Comparison of ENCODE assay signal across 21 mouse cellular contexts in the genomic region with DNA sequence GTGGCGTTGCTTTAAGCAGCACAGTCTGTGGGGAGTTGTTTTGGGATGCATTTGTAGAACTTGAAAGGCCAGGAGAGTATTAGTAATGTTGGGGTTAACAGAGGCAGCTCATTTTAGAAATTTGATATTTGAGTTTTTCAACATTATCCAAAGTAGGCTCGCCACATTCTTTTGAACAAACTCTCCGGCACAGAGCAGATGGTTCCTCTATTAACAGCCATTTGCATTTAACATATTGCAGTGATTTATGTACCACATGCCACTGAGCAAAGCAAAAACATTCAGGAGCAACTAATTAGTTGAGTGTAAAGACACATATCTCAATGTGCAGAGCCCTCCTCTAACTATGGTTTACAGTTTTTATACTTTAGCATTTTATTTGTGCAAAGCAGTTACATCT.
DNase-seq lines count a peak whose midpoint lies in the region; ATAC-seq and TF ChIP-seq lines count a peak whose summit lies in the region.
"Had no signal": no experiment of that assay in that cellular context is flagged by ENCODE, and none has a peak within 500 bp of the region (broad histone marks: within the 10 kb centered on the region; RNA-seq: fewer than 3 reads in every experiment).

No protein-coding gene starts in this region.

- no peak overlapping the region for H3K4me3 ChIP-seq in forebrain, embryonic 13.5 days
- no peak overlapping the region for H3K4me3 ChIP-seq in forebrain, embryonic 10.5 days
- H3K4me3 ChIP-seq in midbrain, embryonic 15.5 days: no peak overlapping the region
- no peak overlapping the region for H3K4me3 ChIP-seq in midbrain, postnatal 0 days (ENCODE audit: low read depth, low read length)
- no peak overlapping the region for H3K4me3 ChIP-seq in layer of hippocampus, adult 2 months
- H3K4me3 ChIP-seq: embryonic facial prominence, embryonic 12.5 days; erythroblast, embryonic 14.5 days; limb, embryonic 15.5 days; liver, embryonic 15.5 days had no signal

- no peaks in the 10 kb centered on the region for H3K27me3 ChIP-seq in forebrain, embryonic 13.5 days
- peaks cover 27% of the 10 kb centered on the region for H3K27me3 ChIP-seq in forebrain, embryonic 10.5 days (ENCODE audit: poor library complexity, severe bottlenecking)
- H3K27me3 ChIP-seq in midbrain, embryonic 15.5 days (replicated peaks): no peaks in the 10 kb centered on the region
- H3K27me3 ChIP-seq in midbrain, postnatal 0 days (ENCODE audit: insufficient read depth, low read length): no peaks in the 10 kb centered on the region
- H3K27me3 ChIP-seq: embryonic facial prominence, embryonic 12.5 days; limb, embryonic 15.5 days; liver, embryonic 15.5 days had no signal

- no peak for DNase-seq in forebrain, embryonic 10.5 days (ENCODE audit: extremely low spot score, low spot score)
- DNase-seq in midbrain, postnatal 0 days (ENCODE audit: low spot score): no peak
- DNase-seq in layer of hippocampus, adult 2 months (ENCODE audit: low spot score in 2 of 2): peak; percentile 44 to 78
- no peak for DNase-seq in gastrocnemius, postnatal 14 days
- no peak for DNase-seq in yolk sac, embryonic 10.5 days (ENCODE audit: low spot score)
- no peak for DNase-seq in gastrocnemius, postnatal 4 days (ENCODE audit: low spot score in 2 of 2)
- DNase-seq: adrenal gland, postnatal 36 days; cerebellum, adult 8-10 months; gastrocnemius, postnatal 36 days; kidney, adult 2 months; kidney, postnatal 25 days; right cerebral cortex, postnatal 14 days; thymus, postnatal 4 days had no signal

- H3K36me3 ChIP-seq in forebrain, embryonic 13.5 days (ENCODE audit: poor library complexity, severe bottlenecking): no peaks in the 10 kb centered on the region
- H3K36me3 ChIP-seq in forebrain, embryonic 10.5 days (replicated peaks): no peaks in the 10 kb centered on the region
- H3K36me3 ChIP-seq in midbrain, embryonic 15.5 days (replicated peaks): no peaks in the 10 kb centered on the region
- no peaks in the 10 kb centered on the region for H3K36me3 ChIP-seq in midbrain, postnatal 0 days (ENCODE audit: insufficient read depth, low read length)
- H3K36me3 ChIP-seq: embryonic facial prominence, embryonic 12.5 days; G1E; limb, embryonic 15.5 days; liver, embryonic 15.5 days had no signal

- ATAC-seq in forebrain, embryonic 13.5 days: peak; percentile 84
- ATAC-seq in midbrain, embryonic 15.5 days (replicated peaks): no peak
- no peak for ATAC-seq in midbrain, postnatal 0 days (ENCODE audit: low FRiP score)
- ATAC-seq: inflammation-experienced regulatory T-cells, adult 6 months had no signal

- WGBS in forebrain, embryonic 13.5 days: 54% methylated on average over 3 of the region's 3 CpGs
- WGBS in forebrain, embryonic 10.5 days: 79% methylated on average over 3 of the region's 3 CpGs
- 66% methylated on average over 3 of the region's 3 CpGs for WGBS in midbrain, embryonic 15.5 days
- 75% methylated on average over 3 of the region's 3 CpGs for WGBS in midbrain, postnatal 0 days

- peak overlapping the region; percentile 35; the same call in 1 of the 2 replicates for H3K27ac ChIP-seq in forebrain, embryonic 13.5 days
- no peak overlapping the region for H3K27ac ChIP-seq in forebrain, embryonic 10.5 days
- peak overlapping the region; percentile 57 for H3K27ac ChIP-seq in midbrain, embryonic 15.5 days
- H3K27ac ChIP-seq in midbrain, postnatal 0 days (ENCODE audit: low read depth, low read length): no peak overlapping the region
- H3K27ac ChIP-seq in layer of hippocampus, adult 2 months: peak overlapping the region; percentile 78
- H3K27ac ChIP-seq: embryonic facial prominence, embryonic 12.5 days; limb, embryonic 15.5 days; liver, embryonic 15.5 days had no signal

- H3K9me3 ChIP-seq in forebrain, embryonic 13.5 days (replicated peaks): no peaks in the 10 kb centered on the region
- no peaks in the 10 kb centered on the region for H3K9me3 ChIP-seq in forebrain, embryonic 10.5 days
- H3K9me3 ChIP-seq in midbrain, embryonic 15.5 days: no peaks in the 10 kb centered on the region
- H3K9me3 ChIP-seq in midbrain, postnatal 0 days (ENCODE audit: low read length): no peaks in the 10 kb centered on the region
- H3K9me3 ChIP-seq: embryonic facial prominence, embryonic 12.5 days; limb, embryonic 15.5 days; liver, embryonic 15.5 days had no signal

- peaks cover 15% of the 10 kb centered on the region; the same call in 1 of the 2 replicates for H3K4me1 ChIP-seq in forebrain, embryonic 13.5 days
- peaks cover 16% of the 10 kb centered on the region for H3K4me1 ChIP-seq in forebrain, embryonic 10.5 days
- H3K4me1 ChIP-seq in midbrain, embryonic 15.5 days: peaks cover 18% of the 10 kb centered on the region
- no peaks in the 10 kb centered on the region; the same call in 1 of the 2 replicates for H3K4me1 ChIP-seq in midbrain, postnatal 0 days (ENCODE audit: insufficient read depth, low read length)
- H3K4me1 ChIP-seq: liver, embryonic 15.5 days had no signal

- H3K9ac ChIP-seq in forebrain, embryonic 13.5 days: no peak overlapping the region
- no peak overlapping the region for H3K9ac ChIP-seq in midbrain, embryonic 15.5 days
- no peak overlapping the region for H3K9ac ChIP-seq in midbrain, postnatal 0 days (replicated peaks; ENCODE audit: low read length, poor library complexity, severe bottlenecking)
- H3K9ac ChIP-seq: embryonic facial prominence, embryonic 12.5 days; limb, embryonic 15.5 days; liver, embryonic 15.5 days had no signal

- H3K4me2 ChIP-seq in forebrain, embryonic 13.5 days: no peak overlapping the region
- no peak overlapping the region for H3K4me2 ChIP-seq in midbrain, embryonic 15.5 days
- H3K4me2 ChIP-seq in midbrain, postnatal 0 days (ENCODE audit: low read depth, low read length, poor library complexity, severe bottlenecking): no peak overlapping the region
- H3K4me2 ChIP-seq: embryonic facial prominence, embryonic 12.5 days; limb, embryonic 15.5 days; liver, embryonic 15.5 days had no signal

- TF ChIP-seq CTCF in midbrain, postnatal 0 days (IDR thresholded peaks at IDR 0.05): no peak
- no peak for TF ChIP-seq CTCF in layer of hippocampus, adult 2 months (conservative IDR thresholded peaks at IDR 0.05)

- intact Hi-C loops in gastrocnemius, postnatal 14 days (cut with DNase I; ENCODE audit: low total_unique reads): no loop called here

Comparison
In these comparisons a context has a peak if more than half of its experiments do, and no peak if none do; other contexts are left out.
1. H3K27ac ChIP-seq: peak in forebrain, embryonic 13.5 days (single experiment), midbrain, embryonic 15.5 days (single experiment) and layer of hippocampus, adult 2 months (single experiment); none in forebrain, embryonic 10.5 days (single experiment) and midbrain, postnatal 0 days (single experiment).
2. DNase-seq: peak in layer of hippocampus, adult 2 months (2 of 2); none in forebrain, embryonic 10.5 days (single experiment), midbrain, postnatal 0 days (single experiment), gastrocnemius, postnatal 14 days (single experiment), yolk sac, embryonic 10.5 days (single experiment) and gastrocnemius, postnatal 4 days (0 of 2).